Mouse (Mus musculus): ENCODE results near the gene Kif7. TPM values are rescaled to one million over a fixed set of nuclear protein-coding genes. Genes with fewer than 3 reads are reported as not detected.
A peak's percentile ranks its signal among the peaks of the same experiment; 100 is the strongest.

Kif7 gene
- polyA plus RNA-seq (2016; fragmentation: Nextera tagmentation; extraction: Ambion mirVana), result 4.0 and 4.1 TPM in 2 replicates

GRCm38 (mm10) chr7:79715187-79715981 lies at the start of gene Kif7:
Gene Kif7, minus strand, starts transcription at chr7:79715720.
- ATAC-seq (ENCODE audit: insufficient number of reproducible peaks, low FRiP score), result peak; percentile 91
- Histone ChIP-seq H3K27me3 (replicated peaks) (peaks cover 21% of the 10 kb centered on the region), H3K9ac (peak within 1 kb of the TSS; percentile 85), H3K36me3 (no peaks in the 10 kb centered on the region), H3K27ac (ENCODE audit: poor library complexity, severe bottlenecking) (no peak within 1 kb of the TSS), H3K4me2 (peak within 1 kb of the TSS; percentile 95), H3K4me1 (replicated peaks) (peaks cover 14% of the 10 kb centered on the region), H3K4me3 (peak within 1 kb of the TSS; percentile 80), H3K9me3 (replicated peaks) (no peaks in the 10 kb centered on the region)
- under 1% methylated on average over 53 of the region's 55 CpGs for WGBS

- 0 out of 2 replicates have a peak, but pooled peaks cover 2% of the 10 kb centered on the region for H3K4me1 ChIP-seq (replicated peaks)
- no peaks in the 10 kb centered on the region for H3K36me3 ChIP-seq
- WGBS, result 70% methylated on average over 8 of the region's 8 CpGs
- H3K27ac ChIP-seq (ENCODE audit: poor library complexity, severe bottlenecking), result no peak overlapping the region
- no peaks in the 10 kb centered on the region for H3K27me3 ChIP-seq (replicated peaks)
- H3K4me2 ChIP-seq, result no peak overlapping the region
- no peaks in the 10 kb centered on the region for H3K9me3 ChIP-seq (replicated peaks)
- no peak overlapping the region for H3K9ac ChIP-seq
- ATAC-seq (ENCODE audit: insufficient number of reproducible peaks, low FRiP score), result no peak
- H3K4me3 ChIP-seq, result no peak overlapping the region
Observed at GRCm38 (mm10) chr7:79762106-79762505, 46.6 kb upstream of the Kif7 start.

GRCm38 (mm10) chr7:79761124-79761876 lies 45.8 kb upstream of the Kif7 start:
- no peak overlapping the region for H3K9ac ChIP-seq
- no peaks in the 10 kb centered on the region for H3K27me3 ChIP-seq (replicated peaks)
- H3K4me1 ChIP-seq (replicated peaks), result 0 out of 2 replicates have a peak, but pooled peaks cover 2% of the 10 kb centered on the region
- no peaks in the 10 kb centered on the region for H3K36me3 ChIP-seq
- no peak overlapping the region for H3K4me2 ChIP-seq
- no peak overlapping the region for H3K4me3 ChIP-seq
- no peaks in the 10 kb centered on the region for H3K9me3 ChIP-seq (replicated peaks)
- ATAC-seq (ENCODE audit: insufficient number of reproducible peaks, low FRiP score), result no peak
- WGBS, result 59% methylated on average over 5 of the region's 5 CpGs
- H3K27ac ChIP-seq (ENCODE audit: poor library complexity, severe bottlenecking), result no peak overlapping the region

- Histone ChIP-seq H3K36me3 (no peaks in the 10 kb centered on the region), H3K4me3 (no peak overlapping the region), H3K4me1 (replicated peaks) (0 out of 2 replicates have a peak, but pooled peaks cover 2% of the 10 kb centered on the region), H3K4me2 (no peak overlapping the region), H3K27me3 (replicated peaks) (no peaks in the 10 kb centered on the region), H3K27ac (ENCODE audit: poor library complexity, severe bottlenecking) (no peak overlapping the region), H3K9ac (no peak overlapping the region), H3K9me3 (replicated peaks) (no peaks in the 10 kb centered on the region)
- ATAC-seq (ENCODE audit: insufficient number of reproducible peaks, low FRiP score), result no peak
Observed at GRCm38 (mm10) chr7:79759766-79760165, 44.2 kb upstream of the Kif7 start.

- Histone ChIP-seq H3K36me3 (no peaks in the 10 kb centered on the region), H3K27ac (ENCODE audit: poor library complexity, severe bottlenecking) (no peak overlapping the region), H3K4me1 (replicated peaks) (0 out of 2 replicates have a peak, but pooled peaks cover 2% of the 10 kb centered on the region), H3K9me3 (replicated peaks) (no peaks in the 10 kb centered on the region), H3K4me2 (no peak overlapping the region), H3K27me3 (replicated peaks) (no peaks in the 10 kb centered on the region), H3K9ac (no peak overlapping the region), H3K4me3 (no peak overlapping the region)
- ATAC-seq (ENCODE audit: insufficient number of reproducible peaks, low FRiP score), result no peak
- WGBS, result 53% methylated on average over 6 of the region's 6 CpGs
Observed at GRCm38 (mm10) chr7:79758176-79758575, 42.7 kb upstream of the Kif7 start.

GRCm38 (mm10) chr7:79756334-79756733 lies 40.8 kb upstream of the Kif7 start:
- Histone ChIP-seq H3K27me3 (replicated peaks) (no peaks in the 10 kb centered on the region), H3K27ac (ENCODE audit: poor library complexity, severe bottlenecking) (no peak overlapping the region), H3K4me1 (replicated peaks) (no peaks in the 10 kb centered on the region), H3K36me3 (no peaks in the 10 kb centered on the region), H3K4me2 (no peak overlapping the region), H3K9me3 (replicated peaks) (no peaks in the 10 kb centered on the region), H3K4me3 (no peak overlapping the region), H3K9ac (no peak overlapping the region)
- no peak for ATAC-seq (ENCODE audit: insufficient number of reproducible peaks, low FRiP score)
- 38% methylated on average over 2 of the region's 2 CpGs for WGBS

- no peaks in the 10 kb centered on the region for H3K27me3 ChIP-seq (replicated peaks)
- H3K9me3 ChIP-seq (replicated peaks), result no peaks in the 10 kb centered on the region
- H3K4me3 ChIP-seq, result no peak overlapping the region
- H3K27ac ChIP-seq (ENCODE audit: poor library complexity, severe bottlenecking), result no peak overlapping the region
- H3K9ac ChIP-seq, result no peak overlapping the region
- WGBS, result 82% methylated on average over 6 of the region's 6 CpGs
- no peaks in the 10 kb centered on the region for H3K4me1 ChIP-seq (replicated peaks)
- ATAC-seq (ENCODE audit: insufficient number of reproducible peaks, low FRiP score), result no peak
- no peak overlapping the region for H3K4me2 ChIP-seq
- H3K36me3 ChIP-seq, result no peaks in the 10 kb centered on the region
Observed at GRCm38 (mm10) chr7:79749511-79749910, 34.0 kb upstream of the Kif7 start.

GRCm38 (mm10) chr7:79747659-79748058 lies 32.1 kb upstream of the Kif7 start:
- Histone ChIP-seq H3K36me3 (no peaks in the 10 kb centered on the region), H3K9ac (no peak overlapping the region), H3K27ac (ENCODE audit: poor library complexity, severe bottlenecking) (no peak overlapping the region), H3K4me2 (no peak overlapping the region), H3K27me3 (replicated peaks) (no peaks in the 10 kb centered on the region), H3K4me3 (no peak overlapping the region), H3K9me3 (replicated peaks) (no peaks in the 10 kb centered on the region), H3K4me1 (replicated peaks) (0 out of 2 replicates have a peak, but pooled peaks cover 3% of the 10 kb centered on the region)
- WGBS, result 63% methylated on average over 6 of the region's 6 CpGs
- ATAC-seq (ENCODE audit: insufficient number of reproducible peaks, low FRiP score), result no peak

- H3K27me3 ChIP-seq (replicated peaks), result no peaks in the 10 kb centered on the region
- H3K4me3 ChIP-seq, result no peak overlapping the region
- H3K4me2 ChIP-seq, result no peak overlapping the region
- no peak overlapping the region for H3K9ac ChIP-seq
- peaks cover under 1% of the 10 kb centered on the region; the same call in 1 of the 2 replicates for H3K36me3 ChIP-seq
- H3K9me3 ChIP-seq (replicated peaks), result no peaks in the 10 kb centered on the region
- no peak for ATAC-seq (ENCODE audit: insufficient number of reproducible peaks, low FRiP score)
- H3K4me1 ChIP-seq (replicated peaks), result 0 out of 2 replicates have a peak, but pooled peaks cover 3% of the 10 kb centered on the region
- H3K27ac ChIP-seq (ENCODE audit: poor library complexity, severe bottlenecking), result no peak overlapping the region
- WGBS, result 79% methylated on average over 5 of the region's 5 CpGs
Observed at GRCm38 (mm10) chr7:79744585-79744984, 29.1 kb upstream of the Kif7 start.

- no peaks in the 10 kb centered on the region for H3K27me3 ChIP-seq (replicated peaks)
- H3K36me3 ChIP-seq, result peaks cover 4% of the 10 kb centered on the region; the same call in 1 of the 2 replicates
- H3K9me3 ChIP-seq (replicated peaks), result no peaks in the 10 kb centered on the region
- no peak overlapping the region for H3K27ac ChIP-seq (ENCODE audit: poor library complexity, severe bottlenecking)
- 0 out of 2 replicates have a peak, but pooled peaks cover 3% of the 10 kb centered on the region for H3K4me1 ChIP-seq (replicated peaks)
- ATAC-seq (ENCODE audit: insufficient number of reproducible peaks, low FRiP score), result no peak
- H3K4me2 ChIP-seq, result no peak overlapping the region
- H3K4me3 ChIP-seq, result no peak overlapping the region
- H3K9ac ChIP-seq, result no peak overlapping the region
- WGBS, result 86% methylated on average over 9 of the region's 9 CpGs
Observed at GRCm38 (mm10) chr7:79744051-79744450, 28.5 kb upstream of the Kif7 start.

Measured in heart, embryonic 12.5 days (tissue).